Mouse (Mus musculus) forebrain, embryonic 11.5 days (tissue): ENCODE results near the gene Prelid1. TPM values are rescaled to one million over a fixed set of nuclear protein-coding genes. Genes with fewer than 3 reads are reported as not detected.

ENCODE experiments used
- ATAC-seq: fragments of 200-750 bp; cut with Nextera tagmentation; replicated peaks from 2 replicates; pipeline ENCODE4 v1.8.0; 2017; ENCODE audit warnings: moderate TSS enrichment; ENCODE audit not compliant: low FRiP score
- DNase-seq: peaks from one replicate; pipeline ENCODE4 v3.0.0-alpha.2; 2017; ENCODE audit warnings: low spot score
- H3K27ac ChIP-seq: fragments of 300-500 bp; sonication (generic); 2 replicates; pipeline ENCODE4 v1.5.1; 2014; ENCODE audit warnings: low read depth, low read length
- H3K27me3 ChIP-seq: fragments of 300-500 bp; sonication (generic); 2 replicates; pipeline ENCODE4 v1.6.1; 2014; ENCODE audit warnings: mild to moderate bottlenecking, low read length, mixed read lengths; ENCODE audit not compliant: control insufficient read depth, insufficient read depth
- H3K36me3 ChIP-seq: fragments of 300-500 bp; sonication (generic); 2 replicates; pipeline ENCODE4 v1.6.1; 2014; ENCODE audit warnings: mild to moderate bottlenecking, low read length, moderate library complexity, mixed read lengths; ENCODE audit not compliant: control insufficient read depth, insufficient read depth
- H3K4me1 ChIP-seq: fragments of 300-500 bp; sonication (generic); replicated peaks from 2 replicates; pipeline ENCODE4 v1.6.1; 2014; ENCODE audit warnings: low read length, mixed read lengths; ENCODE audit not compliant: control insufficient read depth, insufficient read depth
- H3K4me2 ChIP-seq: fragments of 300-500 bp; sonication (generic); 2 replicates; pipeline ENCODE4 v1.6.1; 2014; ENCODE audit warnings: low read depth, mild to moderate bottlenecking, low read length, moderate library complexity, mixed read lengths; ENCODE audit not compliant: severe bottlenecking
- H3K4me3 ChIP-seq: fragments of 300-500 bp; sonication (generic); 2 replicates; pipeline ENCODE4 v1.5.1; 2014; ENCODE audit warnings: low read depth, low read length
- H3K9ac ChIP-seq: fragments of 300-500 bp; sonication (generic); 2 replicates; pipeline ENCODE4 v1.6.1; 2014; ENCODE audit warnings: low read length
- H3K9me3 ChIP-seq: fragments of 300-500 bp; sonication (generic); 2 replicates; pipeline ENCODE4 v1.6.1; 2016; ENCODE audit warnings: low read length, mixed read lengths; ENCODE audit not compliant: control insufficient read depth
- WGBS: fragments of 180-500 bp; shearing (Covaris S2); extraction: QIAGEN DNeasy Blood & Tissue Kit; methylation state at CpG from one replicate; pipeline ENCODE4 v1.1.7; 2014; 5-methylcytosine and 5-hydroxymethylcytosine counted together
- polyA plus RNA-seq: library from polyadenylated mRNA; unstranded; fragments of >200 nt; fragmentation: Nextera tagmentation; extraction: Ambion mirVana; gene quantifications from 2 replicates; pipeline ENCODE4 v1.2.1, GENCODE M21; 2014

Prelid1 gene
- polyA plus RNA-seq, 1 experiment from 2014 or later, result 422 TPM

DNA sequence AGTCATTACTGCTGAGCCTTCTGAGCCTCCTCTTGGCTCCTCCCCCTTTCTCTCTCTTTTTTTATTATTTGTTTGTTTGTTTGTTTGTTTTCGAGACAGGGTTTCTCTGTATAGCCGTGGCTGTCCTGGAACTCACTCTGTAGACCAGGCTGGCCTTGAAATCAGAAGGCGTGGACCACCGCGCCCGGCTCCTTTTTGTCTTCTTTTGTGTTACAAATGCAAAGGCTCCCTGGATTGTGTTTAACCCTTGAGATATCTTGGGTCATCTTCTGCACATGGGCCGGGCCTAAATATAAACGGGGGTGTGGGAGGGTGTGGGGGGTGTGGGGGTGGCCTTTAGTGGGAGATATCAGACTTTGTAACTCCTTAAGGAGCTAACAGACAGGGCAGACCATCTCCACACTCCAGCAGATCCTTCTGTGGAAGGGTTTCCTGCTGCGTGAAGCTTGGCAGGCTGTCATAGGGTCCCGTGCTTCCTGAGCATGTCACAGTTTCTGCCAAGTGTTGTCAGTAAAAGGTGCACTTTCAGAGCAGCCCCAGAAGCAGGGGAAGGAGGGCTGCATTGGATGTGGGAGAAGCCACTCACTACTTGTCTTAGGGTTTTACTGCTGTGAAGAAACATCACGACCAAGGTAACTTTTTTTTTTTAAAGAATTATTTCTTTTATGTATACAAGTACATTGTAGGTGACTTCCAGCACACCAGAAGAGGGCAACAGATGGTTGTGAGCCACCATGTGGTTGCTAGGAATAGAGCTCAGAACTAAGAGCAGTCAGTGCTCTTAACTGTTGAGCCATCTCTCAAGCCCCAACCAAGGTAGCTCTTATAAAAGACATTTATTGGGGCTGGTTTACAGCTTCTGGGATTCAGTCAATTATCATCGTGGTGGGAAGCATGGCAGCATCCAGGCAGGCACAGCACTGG, 18.1 kb downstream of the Prelid1 start:
- no peak for ATAC-seq
- Histone ChIP-seq H3K9me3 (no peaks in the 10 kb centered on the region), H3K4me1 (no peaks in the 10 kb centered on the region), H3K4me2 (no peak overlapping the region), H3K27me3 (no peaks in the 10 kb centered on the region), H3K9ac (no peak overlapping the region), H3K27ac (no peak overlapping the region), H3K36me3 (no peaks in the 10 kb centered on the region; the same call in 1 of the 2 replicates), H3K4me3 (no peak overlapping the region)
- WGBS, result 71% methylated on average over 12 of the region's 12 CpGs
- no peak for DNase-seq

DNA sequence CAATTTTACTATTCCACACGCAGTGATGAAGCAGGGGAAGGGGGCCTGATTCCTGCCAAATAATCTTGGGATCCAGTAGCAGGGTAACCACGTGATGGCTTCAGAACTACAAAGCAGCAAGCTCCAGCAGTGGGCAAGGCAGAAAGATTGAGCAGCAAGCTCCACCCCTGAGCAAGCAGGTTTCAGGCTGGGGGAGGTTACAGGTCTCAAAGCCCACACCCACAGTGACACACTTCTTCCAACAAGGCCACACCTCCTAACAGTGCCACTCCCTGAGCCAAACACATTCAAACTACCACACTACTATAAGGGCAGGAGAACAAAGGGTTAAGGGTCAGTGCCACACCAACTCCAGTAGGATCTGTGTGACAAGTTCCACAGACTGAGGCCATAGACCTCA, 19.0 kb downstream of the Prelid1 start:
- ATAC-seq (no peak), DNase-seq (no peak)
- Histone ChIP-seq H3K4me1 (no peaks in the 10 kb centered on the region), H3K9me3 (no peaks in the 10 kb centered on the region), H3K4me2 (no peak overlapping the region), H3K36me3 (no peaks in the 10 kb centered on the region; the same call in 1 of the 2 replicates), H3K27ac (no peak overlapping the region), H3K27me3 (no peaks in the 10 kb centered on the region), H3K4me3 (no peak overlapping the region), H3K9ac (no peak overlapping the region)
- WGBS, result 36% methylated on average over 2 of the region's 2 CpGs

DNA sequence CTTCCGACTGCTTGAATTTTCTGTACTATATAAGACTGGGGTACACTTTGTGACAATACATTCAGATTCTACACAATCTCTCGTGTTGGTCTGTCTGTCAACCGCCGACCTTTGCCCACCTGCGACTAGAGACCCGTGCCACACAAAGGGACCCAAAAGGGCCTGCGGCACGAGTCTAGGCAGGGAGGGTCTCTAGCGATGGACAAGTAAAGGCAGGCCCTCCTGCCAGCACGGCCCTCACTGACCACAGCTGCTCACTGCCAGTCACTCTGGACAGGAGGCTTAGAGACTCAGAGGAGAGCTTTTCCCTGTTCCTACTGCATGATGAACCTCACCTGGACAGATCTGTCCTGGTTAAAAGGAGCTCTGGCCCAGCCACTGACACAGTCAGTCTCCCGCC, 22.2 kb downstream of the Prelid1 start:
- Histone ChIP-seq H3K36me3 (peaks cover 5% of the 10 kb centered on the region; the same call in 1 of the 2 replicates), H3K9ac (no peak overlapping the region), H3K4me1 (no peaks in the 10 kb centered on the region), H3K4me3 (no peak overlapping the region), H3K27me3 (no peaks in the 10 kb centered on the region), H3K4me2 (no peak overlapping the region), H3K9me3 (no peaks in the 10 kb centered on the region), H3K27ac (no peak overlapping the region)
- ATAC-seq (no peak), DNase-seq (no peak)
- WGBS, result 40% methylated on average over 11 of the region's 11 CpGs

DNA sequence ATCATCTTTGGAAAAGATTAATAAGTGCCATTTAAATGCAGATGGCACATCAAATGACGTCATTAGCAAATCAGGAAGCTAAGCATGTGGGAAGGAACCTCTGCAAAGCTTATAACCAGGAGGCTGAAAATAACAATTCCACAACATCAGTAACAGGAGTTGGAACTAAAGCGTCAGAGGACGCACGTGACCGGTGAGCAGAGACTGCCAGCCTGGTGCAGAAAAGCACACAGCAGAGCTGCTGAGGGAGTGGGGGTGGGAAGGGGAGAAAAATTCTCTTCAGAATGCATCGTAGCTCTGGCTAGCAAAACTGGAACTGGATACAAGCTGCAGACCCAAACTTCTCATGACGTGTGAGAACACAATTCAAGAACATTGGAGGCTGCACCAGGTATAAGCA, 24.0 kb downstream of the Prelid1 start:
- ATAC-seq (no peak), DNase-seq (no peak)
- H3K27me3 ChIP-seq, result no peaks in the 10 kb centered on the region
- peaks cover 11% of the 10 kb centered on the region; the same call in 1 of the 2 replicates for H3K36me3 ChIP-seq
- H3K9me3 ChIP-seq, result no peaks in the 10 kb centered on the region
- H3K9ac ChIP-seq, result no peak overlapping the region
- 83% methylated on average over 7 of the region's 7 CpGs for WGBS
- no peaks in the 10 kb centered on the region for H3K4me1 ChIP-seq
- no peak overlapping the region for H3K4me3 ChIP-seq
- no peak overlapping the region for H3K27ac ChIP-seq
- no peak overlapping the region for H3K4me2 ChIP-seq

DNA sequence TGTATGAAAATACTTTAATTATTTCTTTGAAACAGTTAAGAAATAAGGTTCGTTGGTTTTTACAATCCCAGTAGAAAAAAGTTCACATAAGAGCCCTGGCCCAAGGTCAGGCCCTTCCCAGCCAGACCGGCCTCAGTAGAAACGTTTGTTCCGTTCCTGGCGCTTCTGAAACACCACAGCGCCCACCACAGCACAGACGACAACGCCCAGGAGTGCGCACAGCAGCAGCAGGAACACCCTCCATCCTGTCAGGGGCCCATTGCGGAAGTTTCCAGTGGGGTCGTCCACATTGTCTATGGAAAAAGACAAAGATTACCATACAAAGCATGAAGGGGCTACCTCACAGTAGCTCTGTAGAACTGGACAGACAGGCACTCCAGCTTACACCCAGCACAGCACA, 26.4 kb downstream of the Prelid1 start:
- Histone ChIP-seq H3K4me2 (no peak overlapping the region), H3K4me1 (no peaks in the 10 kb centered on the region), H3K36me3 (peaks cover 19% of the 10 kb centered on the region), H3K4me3 (no peak overlapping the region), H3K9ac (no peak overlapping the region), H3K27me3 (no peaks in the 10 kb centered on the region), H3K9me3 (no peaks in the 10 kb centered on the region), H3K27ac (no peak overlapping the region)
- 93% methylated on average over 11 of the region's 11 CpGs for WGBS
- DNase-seq, result no peak
- ATAC-seq, result no peak

DNA sequence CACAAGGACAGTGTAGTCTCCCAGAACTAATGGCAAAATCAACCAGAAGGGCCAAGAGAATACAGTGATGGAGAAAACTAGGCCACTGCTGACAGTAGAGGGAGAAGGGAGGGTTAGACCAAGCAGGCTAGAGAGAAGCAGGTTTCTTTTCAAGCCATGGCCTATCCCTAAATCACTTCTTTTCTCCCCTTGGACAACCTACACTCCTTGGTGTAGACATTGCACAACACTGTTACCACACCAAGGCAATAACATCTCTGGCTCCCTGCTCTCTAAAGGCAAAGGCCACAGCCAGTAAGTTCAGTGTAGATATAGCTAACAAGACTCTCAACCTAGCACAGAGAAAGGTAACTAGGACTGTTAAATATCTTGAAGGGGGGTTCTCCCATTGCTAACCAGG, 40.8 kb downstream of the Prelid1 start:
- H3K4me2 ChIP-seq, result peak overlapping the region; percentile 76
- H3K4me3 ChIP-seq, result peak overlapping the region; percentile 72
- H3K36me3 ChIP-seq, result no peaks in the 10 kb centered on the region
- DNase-seq, result no peak
- no peaks in the 10 kb centered on the region for H3K27me3 ChIP-seq
- H3K9me3 ChIP-seq, result no peaks in the 10 kb centered on the region
- no peak for ATAC-seq
- H3K9ac ChIP-seq, result no peak overlapping the region
- no peak overlapping the region for H3K27ac ChIP-seq
- peaks cover 7% of the 10 kb centered on the region; the same call in 1 of the 2 replicates for H3K4me1 ChIP-seq

DNA sequence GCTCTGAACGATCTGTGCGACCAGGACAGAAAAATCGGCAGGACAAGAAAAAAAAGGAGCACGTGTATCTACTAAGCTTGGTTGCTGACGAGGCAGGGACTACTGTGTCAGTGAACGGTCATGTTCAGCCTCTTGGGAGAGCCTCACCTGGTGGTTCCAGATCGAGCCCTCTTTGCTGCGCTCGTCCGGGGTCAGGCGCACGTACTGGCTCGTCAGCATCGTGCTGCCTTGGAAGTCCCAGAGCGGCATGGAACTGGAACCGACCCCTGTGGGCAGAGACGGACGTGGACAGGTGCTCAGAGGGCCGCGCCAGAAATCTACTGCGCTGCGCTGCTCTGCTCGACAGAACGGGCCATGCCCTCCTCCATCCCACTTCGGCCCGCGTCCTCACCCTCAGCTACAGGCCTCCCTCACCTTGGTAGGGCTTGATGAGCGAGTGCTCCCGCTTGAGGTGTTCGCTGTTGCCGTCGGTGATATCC, 41.7 kb downstream of the Prelid1 start:
- 2% methylated on average over 32 of the region's 32 CpGs for WGBS
- ATAC-seq (peak; percentile 56), DNase-seq (no peak)
- Histone ChIP-seq H3K4me1 (peaks cover 7% of the 10 kb centered on the region; the same call in 1 of the 2 replicates), H3K4me2 (peak overlapping the region; percentile 76), H3K9me3 (no peaks in the 10 kb centered on the region), H3K27ac (peak overlapping the region; percentile 97), H3K9ac (peak overlapping the region; percentile 90), H3K36me3 (no peaks in the 10 kb centered on the region), H3K4me3 (peak overlapping the region; percentile 72), H3K27me3 (no peaks in the 10 kb centered on the region)

DNA sequence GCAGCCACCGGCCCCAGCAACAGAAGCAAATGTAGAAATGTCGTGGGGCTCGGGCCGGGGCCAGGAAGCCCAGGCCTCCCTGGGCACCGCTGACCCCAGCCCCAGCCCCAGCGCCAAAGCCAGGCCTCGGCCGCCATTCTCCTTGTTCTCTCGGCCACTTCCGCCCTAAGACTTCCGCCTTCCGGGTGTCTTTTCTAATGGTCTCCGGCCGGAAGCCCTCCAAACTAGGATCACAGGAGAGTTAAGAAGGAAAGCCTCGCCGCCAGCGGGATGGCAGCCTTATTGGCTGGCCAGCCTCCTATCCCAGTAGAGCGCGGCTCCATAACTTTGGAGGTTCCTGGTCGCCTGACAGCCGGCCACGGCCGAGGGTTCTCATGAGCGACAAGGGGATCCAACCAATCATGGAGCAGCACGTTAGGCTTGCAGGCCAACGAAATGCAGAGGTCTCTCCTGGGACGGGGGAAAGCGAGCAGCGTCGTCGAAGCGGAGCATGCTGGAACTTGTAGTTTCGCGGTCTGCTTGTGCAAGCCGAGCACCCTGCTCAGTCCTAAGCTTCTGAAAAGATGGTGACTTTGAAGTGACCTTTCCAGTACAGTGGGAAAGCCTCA, 42.3 kb downstream of the Prelid1 start, which contains the start of gene Lman2:
TSS of gene Lman2 (minus strand) at position 331 of the 608 bp plus-strand sequence.
- Histone ChIP-seq H3K4me3 (peak within 1 kb of the TSS; percentile 72), H3K27ac (peak within 1 kb of the TSS; percentile 97), H3K4me1 (peaks cover 7% of the 10 kb centered on the region; the same call in 1 of the 2 replicates), H3K36me3 (no peaks in the 10 kb centered on the region), H3K9ac (peak within 1 kb of the TSS; percentile 90), H3K4me2 (peak within 1 kb of the TSS; percentile 76), H3K27me3 (no peaks in the 10 kb centered on the region), H3K9me3 (no peaks in the 10 kb centered on the region)
- WGBS, result under 1% methylated on average over 35 of the region's 35 CpGs
- peak; percentile 94 for DNase-seq
- ATAC-seq, result peak; percentile 96
